Mouse (Mus musculus) testis, adult 2 months (tissue): Measurements from ENCODE around the gene Epha1. TPM values are rescaled to one million over a fixed set of nuclear protein-coding genes. Genes with fewer than 3 reads are reported as not detected.
A peak's percentile ranks its signal among the peaks of the same experiment; 100 is the strongest.

ENCODE experiments used
- H3K27ac ChIP-seq: fragments of 200-500 bp; 2 replicates; pipeline ENCODE4 v1.5.1; 2012; ENCODE audit warnings: low read depth, low read length; ENCODE audit not compliant: control insufficient read depth, insufficient read depth
- H3K27me3 ChIP-seq: fragments of 200-500 bp; 2 replicates; pipeline ENCODE4 v1.6.1; 2012; ENCODE audit warnings: mild to moderate bottlenecking, low read length, moderate library complexity; ENCODE audit not compliant: control insufficient read depth, insufficient read depth
- H3K36me3 ChIP-seq: fragments of 200-500 bp; 2 replicates; pipeline ENCODE4 v1.6.1; 2012; ENCODE audit warnings: mild to moderate bottlenecking, low read length; ENCODE audit not compliant: control insufficient read depth, insufficient read depth
- H3K4me1 ChIP-seq: fragments of 200-500 bp; 2 replicates; pipeline ENCODE4 v1.6.1; 2012; ENCODE audit warnings: low read length; ENCODE audit not compliant: control insufficient read depth, insufficient read depth
- H3K4me3 ChIP-seq: fragments of 200-500 bp; 2 replicates; pipeline ENCODE4 v1.5.1; 2012; ENCODE audit warnings: low read depth, mild to moderate bottlenecking, low read length, moderate library complexity, mixed read lengths; ENCODE audit not compliant: control insufficient read depth
- CTCF ChIP-seq: fragments of 200-500 bp; IDR thresholded peaks from 2 replicates; pipeline ENCODE4 v1.5.1; 2012; ENCODE audit warnings: low read depth, mild to moderate bottlenecking, inconsistent platforms, low read length, moderate library complexity; ENCODE audit not compliant: control insufficient read depth, insufficient read depth, insufficient replicate concordance
- POLR2A ChIP-seq: fragments of 200-500 bp; IDR thresholded peaks from 2 replicates; pipeline ENCODE4 v1.6.1; 2012; ENCODE audit warnings: low read depth, mild to moderate bottlenecking, inconsistent platforms, low read length, moderate library complexity; ENCODE audit not compliant: control insufficient read depth
- polyA plus RNA-seq: library from polyadenylated mRNA; depleted of rRNA; stranded (reverse); fragments of >200 nt; gene quantifications from 2 replicates; pipeline ENCODE4 v1.2.3, GENCODE M21; 2012

The Epha1 gene
- polyA plus RNA-seq, 1 experiment: 0.30 TPM

- Histone ChIP-seq H3K27me3 (no peaks in the 10 kb centered on the region), H3K4me3 (no peak overlapping the region), H3K27ac (no peak overlapping the region), H3K36me3 (no peaks in the 10 kb centered on the region), H3K4me1 (peaks cover 8% of the 10 kb centered on the region)
- no peak for TF ChIP-seq POLR2A
Observed at GRCm38 (mm10) chr6:42352486-42352846, 20.6 kb downstream of the Epha1 start.

- Histone ChIP-seq H3K27me3 (no peaks in the 10 kb centered on the region), H3K4me1 (peaks cover 8% of the 10 kb centered on the region), H3K36me3 (no peaks in the 10 kb centered on the region), H3K27ac (no peak overlapping the region), H3K4me3 (peak overlapping the region; percentile 3; the same call in 1 of the 2 replicates)
- TF ChIP-seq CTCF: no peak
- no peak for TF ChIP-seq POLR2A
Observed at GRCm38 (mm10) chr6:42351776-42352485, 21.1 kb downstream of the Epha1 start.

GRCm38 (mm10) chr6:42350968-42351775 is 21.9 kb downstream of the Epha1 start:
- Histone ChIP-seq H3K27ac (0 out of 2 replicates have a peak overlapping the region, but pooled peaks have one; percentile 12), H3K36me3 (no peaks in the 10 kb centered on the region), H3K4me3 (peak overlapping the region; percentile 83)

GRCm38 (mm10) chr6:42350021-42350967 is 22.8 kb downstream of the Epha1 start:
- peak overlapping the region; percentile 37 for H3K27ac ChIP-seq
- H3K4me3 ChIP-seq: peak overlapping the region; percentile 83
- no peak for TF ChIP-seq CTCF
- peak; percentile 86 for TF ChIP-seq POLR2A

More at GRCm38 (mm10) chr6:42350968-42351775, 21.9 kb downstream of the Epha1 start:
- TF ChIP-seq CTCF (no peak), POLR2A (no peak)
- Histone ChIP-seq H3K4me1 (peaks cover 8% of the 10 kb centered on the region), H3K27me3 (no peaks in the 10 kb centered on the region)

GRCm38 (mm10) chr6:42349426-42350020 is 23.5 kb downstream of the Epha1 start, which contains the start of gene Zyx:
Gene Zyx, plus strand, starts transcription at chr6:42349630.
- TF ChIP-seq POLR2A (no peak; the same call in 1 of the 2 replicates), CTCF (0 out of 2 replicates have a peak, but pooled peaks have one; percentile 6)
- no peaks in the 10 kb centered on the region for H3K27me3 ChIP-seq
- H3K4me3 ChIP-seq: peak within 1 kb of the TSS; percentile 83
- peaks cover 8% of the 10 kb centered on the region for H3K4me1 ChIP-seq
- H3K27ac ChIP-seq: peak within 1 kb of the TSS; percentile 58
- H3K36me3 ChIP-seq: no peaks in the 10 kb centered on the region

More at GRCm38 (mm10) chr6:42350021-42350967, 22.8 kb downstream of the Epha1 start:
- H3K27me3 ChIP-seq: no peaks in the 10 kb centered on the region
- H3K4me1 ChIP-seq: peaks cover 8% of the 10 kb centered on the region
- H3K36me3 ChIP-seq: no peaks in the 10 kb centered on the region

- H3K4me1 ChIP-seq: peaks cover 8% of the 10 kb centered on the region
- TF ChIP-seq POLR2A (no peak), CTCF (no peak)
- H3K4me3 ChIP-seq: peak overlapping the region; percentile 83
- peak overlapping the region; percentile 58 for H3K27ac ChIP-seq
- no peaks in the 10 kb centered on the region for H3K36me3 ChIP-seq
- no peaks in the 10 kb centered on the region for H3K27me3 ChIP-seq
Observed at GRCm38 (mm10) chr6:42349006-42349425, 24.1 kb downstream of the Epha1 start.
